Mouse (Mus musculus): ENCODE measurements around the gene Ankrd36. TPM values are rescaled to one million over a fixed set of nuclear protein-coding genes. Genes with fewer than 3 reads are reported as not detected.
"Not testable (repeated sequence)": the region's sequence is repeated elsewhere in the genome, so short reads cannot be mapped to it uniquely, and the experiment has no call there.

Ankrd36 gene
- total and polyA plus RNA-seq, 3 experiments = 0.40 to 1.5 (median 1.5) TPM

- no peak for DNase-seq (ENCODE audit: low spot score)
Observed at GRCm38 (mm10) chr11:5605421-5605820, 35.9 kb downstream of the Ankrd36 start.

DNA sequence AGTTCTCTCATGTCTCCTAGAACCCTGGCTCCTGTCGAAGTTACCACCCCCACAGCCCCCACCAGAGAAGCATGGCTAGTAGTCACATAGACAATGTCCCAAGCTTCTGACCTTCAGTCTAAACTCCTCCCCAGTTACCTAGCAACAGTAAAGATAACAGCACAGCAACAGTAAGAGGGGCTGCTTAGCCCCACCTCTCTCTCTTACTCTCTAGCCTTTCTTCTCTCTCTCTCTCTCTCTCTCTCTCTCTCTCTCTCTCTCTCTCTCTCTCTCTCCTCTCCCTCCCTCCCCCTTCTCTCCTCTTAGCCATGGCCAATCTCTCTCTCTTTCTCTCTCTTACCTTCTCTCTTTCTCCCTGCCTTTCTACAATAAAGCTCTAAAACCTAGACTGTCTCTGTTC lies 42.4 kb downstream of the Ankrd36 start:
- H3K9me3 ChIP-seq (replicated peaks); H3K4me3 ChIP-seq (ENCODE audit: low read depth, low read length): not testable (repeated sequence)

More at GRCm38 (mm10) chr11:5605421-5605820, 35.9 kb downstream of the Ankrd36 start:
- Histone ChIP-seq H3K9me3 (replicated peaks) (no peaks in the 10 kb centered on the region), H3K4me3 (ENCODE audit: low read depth, low read length) (no peak overlapping the region), H3K36me3 (replicated peaks) (no peaks in the 10 kb centered on the region), H3K4me1 (ENCODE audit: insufficient read depth, low read depth, low read length) (peaks cover 7% of the 10 kb centered on the region), H3K27me3 (ENCODE audit: insufficient read depth, low read length) (peaks cover 3% of the 10 kb centered on the region; the same call in 1 of the 2 replicates)
- ATAC-seq (ENCODE audit: extremely low read depth, insufficient number of reproducible peaks, low FRiP score, poor library complexity, severe bottlenecking) = no peak
- TF ChIP-seq TAL1 (conservative IDR thresholded peaks at IDR 0.05; ENCODE audit: low read depth, low read length) = no peak
- no peak for TF ChIP-seq CTCF (IDR thresholded peaks at IDR 0.05; ENCODE audit: low read depth, low read length)
- TF ChIP-seq GATA2 (IDR thresholded peaks at IDR 0.05; ENCODE audit: borderline replicate concordance, low read depth, low read length) = no peak
- TF ChIP-seq POLR2AphosphoS5 (IDR thresholded peaks at IDR 0.05; ENCODE audit: insufficient replicate concordance, low read depth, low read length) = no peak
- no peak for TF ChIP-seq GATA1 (IDR thresholded peaks at IDR 0.05; ENCODE audit: borderline replicate concordance, low read length)

GRCm38 (mm10) chr11:5614453-5614852 lies 45.0 kb downstream of the Ankrd36 start:
- Histone ChIP-seq H3K9me3 (replicated peaks) (peaks cover 5% of the 10 kb centered on the region; the same call in 1 of the 2 replicates), H3K27me3 (ENCODE audit: insufficient read depth, low read length) (no peaks in the 10 kb centered on the region), H3K4me1 (ENCODE audit: insufficient read depth, low read depth, low read length) (no peaks in the 10 kb centered on the region), H3K36me3 (replicated peaks) (no peaks in the 10 kb centered on the region), H3K4me3 (ENCODE audit: low read depth, low read length) (no peak overlapping the region)
- DNase-seq (ENCODE audit: low spot score) (no peak), ATAC-seq (ENCODE audit: extremely low read depth, insufficient number of reproducible peaks, low FRiP score, poor library complexity, severe bottlenecking) (no peak)
- TF ChIP-seq TAL1 (conservative IDR thresholded peaks at IDR 0.05; ENCODE audit: low read depth, low read length) = no peak
- no peak for TF ChIP-seq GATA2 (IDR thresholded peaks at IDR 0.05; ENCODE audit: borderline replicate concordance, low read depth, low read length)
- no peak for TF ChIP-seq GATA1 (IDR thresholded peaks at IDR 0.05; ENCODE audit: borderline replicate concordance, low read length)
- TF ChIP-seq POLR2AphosphoS5 (IDR thresholded peaks at IDR 0.05; ENCODE audit: insufficient replicate concordance, low read depth, low read length) = no peak
- TF ChIP-seq CTCF (IDR thresholded peaks at IDR 0.05; ENCODE audit: low read depth, low read length) = no peak

More for the DNA sequence above, 42.4 kb downstream of the Ankrd36 start:
- not testable (repeated sequence) for DNase-seq (ENCODE audit: low spot score); H3K4me1 ChIP-seq (ENCODE audit: insufficient read depth, low read depth, low read length); ATAC-seq (ENCODE audit: extremely low read depth, insufficient number of reproducible peaks, low FRiP score, poor library complexity, severe bottlenecking); H3K36me3 ChIP-seq (replicated peaks); H3K27me3 ChIP-seq (ENCODE audit: insufficient read depth, low read length)

DNA sequence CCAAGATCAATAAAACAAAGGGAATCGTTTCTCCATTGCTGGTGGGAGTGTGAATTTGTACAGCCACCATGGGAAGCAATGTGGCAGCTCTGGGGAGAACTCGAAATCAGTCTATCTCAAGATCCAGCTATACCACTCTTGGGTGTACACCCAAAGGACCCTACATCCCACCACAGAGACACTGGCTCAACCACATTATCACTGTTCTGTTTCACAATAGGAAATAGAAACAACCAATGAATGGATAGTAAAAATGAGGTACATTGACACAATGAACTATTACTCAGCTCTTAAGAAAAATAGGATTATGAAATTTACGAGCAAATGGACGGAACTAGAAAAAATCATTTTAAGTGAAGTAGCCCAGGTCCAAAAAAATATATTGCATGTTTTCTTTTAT lies 55.6 kb downstream of the Ankrd36 start:
- no peaks in the 10 kb centered on the region for H3K9me3 ChIP-seq (replicated peaks)
- DNase-seq (ENCODE audit: low spot score) = no peak
- no peak overlapping the region for H3K4me3 ChIP-seq (ENCODE audit: low read depth, low read length)
- H3K4me1 ChIP-seq (ENCODE audit: insufficient read depth, low read depth, low read length) = peaks cover 12% of the 10 kb centered on the region
- no peak for TF ChIP-seq CTCF (IDR thresholded peaks at IDR 0.05; ENCODE audit: low read depth, low read length)
- TF ChIP-seq POLR2AphosphoS5 (IDR thresholded peaks at IDR 0.05; ENCODE audit: insufficient replicate concordance, low read depth, low read length) = no peak
- no peak for TF ChIP-seq GATA2 (IDR thresholded peaks at IDR 0.05; ENCODE audit: borderline replicate concordance, low read depth, low read length)
- H3K27me3 ChIP-seq (ENCODE audit: insufficient read depth, low read length) = no peaks in the 10 kb centered on the region
- no peaks in the 10 kb centered on the region for H3K36me3 ChIP-seq (replicated peaks)
- ATAC-seq (ENCODE audit: extremely low read depth, insufficient number of reproducible peaks, low FRiP score, poor library complexity, severe bottlenecking) = no peak

DNA sequence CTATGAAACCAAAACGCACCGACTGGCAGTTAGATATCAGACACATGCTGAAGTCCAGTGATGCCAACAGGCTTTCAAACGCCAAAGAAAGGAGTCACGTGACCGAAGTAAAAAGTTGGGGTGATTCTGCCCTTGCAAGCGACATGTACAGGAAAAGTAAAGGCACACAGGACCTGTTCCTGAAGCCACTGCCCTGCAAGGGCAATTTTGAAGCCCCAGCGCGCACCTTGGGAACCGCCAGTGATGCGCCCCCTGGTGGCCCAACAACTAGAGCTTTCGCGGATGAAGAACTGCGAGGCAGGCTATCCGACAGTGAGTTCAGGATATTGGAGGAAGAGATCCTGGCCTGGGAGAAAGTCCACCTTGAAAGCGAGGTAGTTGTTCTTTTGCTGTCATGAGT lies 59.5 kb downstream of the Ankrd36 start:
- Histone ChIP-seq H3K4me3 (ENCODE audit: low read depth, low read length) (no peak overlapping the region), H3K9me3 (replicated peaks) (no peaks in the 10 kb centered on the region), H3K4me1 (ENCODE audit: insufficient read depth, low read depth, low read length) (peaks cover 12% of the 10 kb centered on the region), H3K27me3 (ENCODE audit: insufficient read depth, low read length) (peaks cover 4% of the 10 kb centered on the region; the same call in 1 of the 2 replicates), H3K36me3 (replicated peaks) (no peaks in the 10 kb centered on the region)
- DNase-seq (ENCODE audit: low spot score) (peak; percentile 39), ATAC-seq (ENCODE audit: extremely low read depth, insufficient number of reproducible peaks, low FRiP score, poor library complexity, severe bottlenecking) (no peak)
- TF ChIP-seq CTCF (IDR thresholded peaks at IDR 0.05; ENCODE audit: low read depth, low read length) (peak; percentile 57; the same call in 1 of the 2 replicates), GATA2 (IDR thresholded peaks at IDR 0.05; ENCODE audit: borderline replicate concordance, low read depth, low read length) (no peak), POLR2AphosphoS5 (IDR thresholded peaks at IDR 0.05; ENCODE audit: insufficient replicate concordance, low read depth, low read length) (no peak), GATA1 (IDR thresholded peaks at IDR 0.05; ENCODE audit: borderline replicate concordance, low read length) (no peak)

DNA sequence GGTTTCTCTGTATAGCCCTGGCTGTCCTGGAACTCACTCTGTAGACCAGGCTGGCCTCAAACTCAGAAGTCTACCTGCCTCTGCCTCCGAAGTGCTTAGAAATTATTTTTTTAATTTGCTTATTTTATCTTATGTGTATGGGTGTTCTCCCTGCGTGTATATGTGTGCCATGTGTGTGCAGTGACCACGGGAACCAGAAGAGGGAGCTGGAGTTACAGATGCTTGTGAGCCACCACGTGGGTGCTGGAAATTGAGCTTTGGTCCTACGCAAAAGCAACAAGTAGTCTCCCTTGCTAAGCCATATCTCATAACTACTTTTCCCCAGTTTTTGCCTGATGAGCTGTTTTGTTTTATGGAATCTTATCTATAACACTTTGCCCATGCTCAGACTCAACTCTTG lies 73.6 kb downstream of the Ankrd36 start:
- no peak for ATAC-seq (ENCODE audit: extremely low read depth, insufficient number of reproducible peaks, low FRiP score, poor library complexity, severe bottlenecking)
- Histone ChIP-seq H3K36me3 (replicated peaks) (no peaks in the 10 kb centered on the region), H3K27me3 (ENCODE audit: insufficient read depth, low read length) (peaks cover 9% of the 10 kb centered on the region; the same call in 1 of the 2 replicates), H3K4me1 (ENCODE audit: insufficient read depth, low read depth, low read length) (no peaks in the 10 kb centered on the region), H3K4me3 (ENCODE audit: low read depth, low read length) (no peak overlapping the region), H3K9me3 (replicated peaks) (peaks cover 2% of the 10 kb centered on the region; the same call in 1 of the 2 replicates)
- no peak for TF ChIP-seq CTCF (IDR thresholded peaks at IDR 0.05; ENCODE audit: low read depth, low read length)
- TF ChIP-seq GATA1 (IDR thresholded peaks at IDR 0.05; ENCODE audit: borderline replicate concordance, low read length) = no peak
- TF ChIP-seq GATA2 (IDR thresholded peaks at IDR 0.05; ENCODE audit: borderline replicate concordance, low read depth, low read length) = no peak
- no peak for TF ChIP-seq POLR2AphosphoS5 (IDR thresholded peaks at IDR 0.05; ENCODE audit: insufficient replicate concordance, low read depth, low read length)
- TF ChIP-seq TAL1 (conservative IDR thresholded peaks at IDR 0.05; ENCODE audit: low read depth, low read length) = no peak
- DNase-seq (ENCODE audit: low spot score) = no peak

DNA sequence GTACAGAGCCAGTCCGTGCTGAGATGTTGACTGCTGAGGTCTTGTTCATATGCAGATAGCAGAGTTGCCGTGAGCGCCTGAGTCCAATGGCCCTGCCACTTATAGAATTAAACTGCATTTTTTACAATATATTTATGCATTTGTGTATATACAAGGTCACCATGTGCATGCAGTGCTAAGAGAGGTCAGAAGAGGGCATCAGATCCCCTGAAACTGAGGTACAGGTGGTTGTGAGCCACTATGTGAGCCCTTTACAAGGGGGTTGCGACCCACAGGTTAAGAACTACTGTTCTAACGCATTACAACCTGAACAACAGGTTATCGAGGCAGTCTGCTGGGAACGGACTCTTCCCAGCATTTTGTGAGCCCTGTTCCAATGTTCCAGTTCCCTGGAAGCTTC lies 80.8 kb downstream of the Ankrd36 start:
- ATAC-seq (ENCODE audit: extremely low read depth, insufficient number of reproducible peaks, low FRiP score, poor library complexity, severe bottlenecking) = no peak
- DNase-seq (ENCODE audit: low spot score) = no peak
- Histone ChIP-seq H3K36me3 (replicated peaks) (no peaks in the 10 kb centered on the region), H3K4me1 (ENCODE audit: insufficient read depth, low read depth, low read length) (no peaks in the 10 kb centered on the region), H3K9me3 (replicated peaks) (no peaks in the 10 kb centered on the region), H3K4me3 (ENCODE audit: low read depth, low read length) (no peak overlapping the region), H3K27me3 (ENCODE audit: insufficient read depth, low read length) (peaks cover 12% of the 10 kb centered on the region; the same call in 1 of the 2 replicates)
- TF ChIP-seq POLR2AphosphoS5 (IDR thresholded peaks at IDR 0.05; ENCODE audit: insufficient replicate concordance, low read depth, low read length) = no peak
- TF ChIP-seq CTCF (IDR thresholded peaks at IDR 0.05; ENCODE audit: low read depth, low read length) = no peak
- TF ChIP-seq TAL1 (conservative IDR thresholded peaks at IDR 0.05; ENCODE audit: low read depth, low read length) = no peak

Data from G1E (cell line).